9 mouse cellular contexts compared by ENCODE assay signal in genomic region chr17:87379160-87379624, GRCm38 (mm10). TPM values are rescaled to one million over a fixed set of nuclear protein-coding genes. Genes with fewer than 3 reads are reported as not detected.
DNase-seq lines count a peak whose midpoint lies in the region; ATAC-seq and TF ChIP-seq lines count a peak whose summit lies in the region.
"Had no signal": no experiment of that assay in that cellular context is flagged by ENCODE, and none has a peak within 500 bp of the region (broad histone marks: within the 10 kb centered on the region; RNA-seq: fewer than 3 reads in every experiment).

No protein-coding gene starts in this region.

- H3K27me3 ChIP-seq in forebrain, embryonic 10.5 days (ENCODE audit: poor library complexity, severe bottlenecking): no peaks in the 10 kb centered on the region
- no peaks in the 10 kb centered on the region for H3K27me3 ChIP-seq in limb, embryonic 11.5 days (ENCODE audit: control insufficient read depth, insufficient read depth, low read length)
- no peaks in the 10 kb centered on the region for H3K27me3 ChIP-seq in stomach, embryonic 16.5 days (ENCODE audit: control insufficient read depth, insufficient read depth, low read length)
- H3K27me3 ChIP-seq: liver, embryonic 12.5 days had no signal

- DNase-seq in left cerebral cortex, adult 2 months (ENCODE audit: extremely low spot score in 1 of 2, low spot score in 2 of 2): peak in 1 of 2 experiments; percentile 37
- DNase-seq in left cerebral cortex, adult 9 months (ENCODE audit: low spot score in 2 of 2): no peak
- no peak for DNase-seq in forebrain, embryonic 10.5 days (ENCODE audit: extremely low spot score, low spot score)
- DNase-seq in limb, embryonic 11.5 days (ENCODE audit: low spot score): no peak
- no peak for DNase-seq in adipocyte (ENCODE audit: low spot score)
- no peak for DNase-seq in urinary bladder, adult 2 months (ENCODE audit: low spot score)

- no peaks in the 10 kb centered on the region for H3K36me3 ChIP-seq in forebrain, embryonic 10.5 days (replicated peaks)
- H3K36me3 ChIP-seq in limb, embryonic 11.5 days (ENCODE audit: control insufficient read depth, insufficient read depth, low read length): no peaks in the 10 kb centered on the region
- no peaks in the 10 kb centered on the region for H3K36me3 ChIP-seq in stomach, embryonic 16.5 days (ENCODE audit: control insufficient read depth, insufficient read depth, low read length)
- H3K36me3 ChIP-seq: liver, embryonic 12.5 days had no signal

- TF ChIP-seq CTCF in left cerebral cortex, adult 2 months (IDR thresholded peaks at IDR 0.05): no peak; the same call in 1 of the 2 replicates

- peaks cover 58% of the 10 kb centered on the region for H3K4me1 ChIP-seq in forebrain, embryonic 10.5 days
- peaks cover 53% of the 10 kb centered on the region for H3K4me1 ChIP-seq in limb, embryonic 11.5 days (ENCODE audit: control insufficient read depth, insufficient read depth, low read length)
- H3K4me1 ChIP-seq in stomach, embryonic 16.5 days (ENCODE audit: control insufficient read depth, insufficient read depth, low read length): peaks cover 48% of the 10 kb centered on the region

- 77% methylated on average over 11 of the region's 11 CpGs for WGBS in forebrain, embryonic 10.5 days
- WGBS in limb, embryonic 11.5 days: 84% methylated on average over 11 of the region's 11 CpGs
- 80% methylated on average over 11 of the region's 11 CpGs for WGBS in stomach, embryonic 16.5 days

- intact Hi-C loops in left cerebral cortex, adult 2 months (cut with DNase I): loop anchor here (2.0 to 5.0 kb wide), 3 partner anchors 48 to 152 kb away; partner anchors contain the start of gene Stpg4

- no peak overlapping the region for H3K4me2 ChIP-seq in limb, embryonic 11.5 days (ENCODE audit: low read depth, severe bottlenecking)
- no peak overlapping the region for H3K4me2 ChIP-seq in stomach, embryonic 16.5 days (ENCODE audit: low read depth, low read length)
- H3K4me2 ChIP-seq: liver, embryonic 12.5 days had no signal

- no peak overlapping the region for H3K9ac ChIP-seq in limb, embryonic 11.5 days (ENCODE audit: low read length)
- H3K9ac ChIP-seq in stomach, embryonic 16.5 days (ENCODE audit: low read length): no peak overlapping the region
- H3K9ac ChIP-seq: liver, embryonic 12.5 days had no signal

- no peaks in the 10 kb centered on the region for H3K9me3 ChIP-seq in forebrain, embryonic 10.5 days
- no peaks in the 10 kb centered on the region for H3K9me3 ChIP-seq in limb, embryonic 11.5 days (ENCODE audit: control insufficient read depth, low read length)
- no peaks in the 10 kb centered on the region for H3K9me3 ChIP-seq in stomach, embryonic 16.5 days (replicated peaks; ENCODE audit: control insufficient read depth, low read length)
- H3K9me3 ChIP-seq: liver, embryonic 12.5 days had no signal

- ATAC-seq in limb, embryonic 11.5 days (ENCODE audit: insufficient number of reproducible peaks, low FRiP score, low TSS enrichment, low read depth): no peak
- no peak for ATAC-seq in stomach, embryonic 16.5 days (ENCODE audit: insufficient read depth, low FRiP score)
- ATAC-seq: liver, embryonic 12.5 days had no signal

- H3K27ac ChIP-seq in left cerebral cortex, adult 2 months: peak overlapping the region; percentile 97
- H3K27ac ChIP-seq in forebrain, embryonic 10.5 days: peak overlapping the region; percentile 85
- peak overlapping the region; percentile 74; the same call in 1 of the 2 replicates for H3K27ac ChIP-seq in limb, embryonic 11.5 days (replicated peaks; ENCODE audit: low read depth, low read length)
- peak overlapping the region; percentile 64; the same call in 1 of the 2 replicates for H3K27ac ChIP-seq in stomach, embryonic 16.5 days (ENCODE audit: low read length)
- H3K27ac ChIP-seq: liver, embryonic 12.5 days had no signal

- H3K4me3 ChIP-seq in left cerebral cortex, adult 2 months: peak overlapping the region; percentile 16; the same call in 1 of the 2 replicates
- H3K4me3 ChIP-seq in forebrain, embryonic 10.5 days: peak overlapping the region; percentile 4; the same call in 1 of the 2 replicates
- no peak overlapping the region for H3K4me3 ChIP-seq in limb, embryonic 11.5 days (ENCODE audit: low read depth, low read length)
- H3K4me3 ChIP-seq in stomach, embryonic 16.5 days (replicated peaks; ENCODE audit: low read length): no peak overlapping the region
- H3K4me3 ChIP-seq: liver, embryonic 12.5 days had no signal

RNA-seq across cellular contexts. Expression of gene Stpg4, which starts 48.3 kb away (rescaled TPM):
- total RNA-seq in left cerebral cortex, adult 2 months (2021): not detected
- not detected in 2 replicates for polyA plus RNA-seq in forebrain, embryonic 10.5 days (2016; fragmentation: Nextera tagmentation; extraction: Ambion mirVana)
- 0.23 TPM in 1 of 2 replicates, not detected in the other for polyA plus RNA-seq in limb, embryonic 11.5 days (2014; fragmentation: Nextera tagmentation; extraction: Ambion mirVana)
- polyA plus RNA-seq in stomach, embryonic 16.5 days (2015; fragmentation: Nextera tagmentation; extraction: Ambion mirVana): not detected in 2 replicates
- polyA plus RNA-seq in urinary bladder, adult 2 months (2012; rRNA removed): not detected in 2 replicates
- total RNA-seq: MEL had no signal
- polyA plus RNA-seq: liver, embryonic 12.5 days had no signal

Comparison
In these comparisons a context has a peak if more than half of its experiments do, and no peak if none do; other contexts are left out.
1. H3K4me3 ChIP-seq: peak in left cerebral cortex, adult 2 months (single experiment) and forebrain, embryonic 10.5 days (single experiment); none in limb, embryonic 11.5 days (single experiment) and stomach, embryonic 16.5 days (single experiment).
2. Peak in every context shown above with its lines, with median percentiles within 50 percentile points of each other: H3K27ac ChIP-seq.